Mouse (Mus musculus): ENCODE results near the gene 4933407L21Rik. TPM values are rescaled to one million over a fixed set of nuclear protein-coding genes. Genes with fewer than 3 reads are reported as not detected.

The 4933407L21Rik gene
- polyA plus RNA-seq, 1 experiment from 2014 or later = not detected

DNA sequence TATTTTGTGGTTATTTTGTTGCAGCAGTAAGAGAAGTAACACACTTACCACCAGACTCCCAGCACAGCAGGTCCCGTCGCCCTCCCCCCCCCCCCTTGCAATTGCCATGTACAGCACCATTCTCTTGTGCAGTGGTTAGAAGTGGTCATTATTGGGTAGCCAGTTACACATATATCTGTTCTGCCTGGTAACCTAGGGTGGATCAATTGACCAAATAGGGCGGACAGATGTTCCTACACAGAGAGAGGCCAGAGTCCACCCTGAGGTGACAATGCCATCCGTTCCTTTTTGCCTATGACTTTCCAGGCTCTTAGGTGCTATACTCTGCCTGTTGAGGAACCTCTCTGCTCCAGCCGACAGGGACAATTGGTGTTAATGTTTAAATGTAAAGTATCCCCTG is 3.1 kb upstream of the 4933407L21Rik start:
- WGBS = 74% methylated on average over 5 of the region's 5 CpGs
- Histone ChIP-seq H3K4me3 (ENCODE audit: low read depth, low read length) (no peak overlapping the region), H3K4me2 (no peak overlapping the region), H3K4me1 (replicated peaks; ENCODE audit: control insufficient read depth, insufficient read depth, low read length) (0 out of 2 replicates have a peak, but pooled peaks cover 2% of the 10 kb centered on the region), H3K9ac (ENCODE audit: low read depth, low read length) (no peak overlapping the region), H3K9me3 (ENCODE audit: control insufficient read depth, low read length) (no peaks in the 10 kb centered on the region), H3K27me3 (replicated peaks; ENCODE audit: control insufficient read depth, insufficient read depth, low read length) (no peaks in the 10 kb centered on the region), H3K27ac (ENCODE audit: low read depth, low read length) (no peak overlapping the region), H3K36me3 (ENCODE audit: control insufficient read depth, insufficient read depth, low read length) (no peaks in the 10 kb centered on the region)
- DNase-seq (ENCODE audit: low spot score) = no peak
- ATAC-seq (replicated peaks; ENCODE audit: low FRiP score) = peak; percentile 57; the same call in 1 of the 2 replicates

DNA sequence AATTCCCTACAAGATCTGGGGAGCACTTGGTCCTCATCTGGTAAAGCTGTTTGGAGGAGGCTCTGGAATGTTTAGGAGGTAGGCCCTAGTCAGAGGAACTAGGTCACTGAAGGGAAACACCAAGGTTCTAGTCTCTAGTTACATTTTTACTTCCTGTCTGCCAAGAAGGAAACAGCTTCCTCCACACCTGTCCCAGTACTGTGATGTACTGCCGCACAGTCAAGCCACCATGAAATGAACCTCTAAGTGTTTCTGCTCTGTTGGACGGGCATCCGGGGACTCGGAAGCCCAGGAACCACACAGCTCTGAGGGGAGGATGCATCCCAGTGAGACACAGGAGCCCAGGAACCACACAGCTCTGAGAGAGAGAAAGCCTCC is 394 bp downstream of the 4933407L21Rik start:
- no peak overlapping the region for H3K4me2 ChIP-seq
- no peak overlapping the region for H3K9ac ChIP-seq (ENCODE audit: low read depth, low read length)
- DNase-seq (ENCODE audit: low spot score) = no peak
- H3K4me1 ChIP-seq (replicated peaks; ENCODE audit: control insufficient read depth, insufficient read depth, low read length) = peaks cover 3% of the 10 kb centered on the region
- H3K4me3 ChIP-seq (ENCODE audit: low read depth, low read length) = no peak overlapping the region
- ATAC-seq (replicated peaks; ENCODE audit: low FRiP score) = no peak
- no peaks in the 10 kb centered on the region for H3K36me3 ChIP-seq (ENCODE audit: control insufficient read depth, insufficient read depth, low read length)
- no peak overlapping the region for H3K27ac ChIP-seq (ENCODE audit: low read depth, low read length)
- 73% methylated on average over 4 of the region's 4 CpGs for WGBS
- H3K27me3 ChIP-seq (replicated peaks; ENCODE audit: control insufficient read depth, insufficient read depth, low read length) = no peaks in the 10 kb centered on the region
- no peaks in the 10 kb centered on the region for H3K9me3 ChIP-seq (ENCODE audit: control insufficient read depth, low read length)

DNA sequence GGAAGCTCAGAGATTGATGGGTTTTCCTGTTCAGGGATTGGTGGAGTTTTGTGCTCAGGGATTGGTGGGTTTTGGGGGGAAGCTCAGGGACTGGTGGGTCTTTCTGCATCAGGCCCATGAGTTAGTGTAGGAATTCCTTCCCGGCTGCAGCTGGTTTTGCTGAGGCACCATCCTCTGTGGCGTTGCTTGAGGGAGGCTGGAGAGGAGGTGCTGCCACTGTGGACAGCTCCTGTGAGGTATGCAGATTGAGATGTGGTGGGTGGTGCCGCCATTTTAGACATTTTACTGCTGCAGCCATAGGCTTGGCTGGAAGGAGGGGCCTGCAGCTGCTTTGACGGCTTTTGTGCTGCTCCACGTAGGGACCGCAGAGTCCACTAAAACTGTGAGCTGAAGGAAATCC is 1.1 kb downstream of the 4933407L21Rik start:
- 80% methylated on average over 6 of the region's 6 CpGs for WGBS

GRCm38 (mm10) chr1:85931170-85931569 is 2.9 kb downstream of the 4933407L21Rik start:
- H3K27me3 ChIP-seq (replicated peaks; ENCODE audit: control insufficient read depth, insufficient read depth, low read length) = no peaks in the 10 kb centered on the region

More for the DNA sequence above, 1.1 kb downstream of the 4933407L21Rik start:
- Histone ChIP-seq H3K4me3 (ENCODE audit: low read depth, low read length) (no peak overlapping the region), H3K9ac (ENCODE audit: low read depth, low read length) (no peak overlapping the region), H3K4me1 (replicated peaks; ENCODE audit: control insufficient read depth, insufficient read depth, low read length) (peaks cover 9% of the 10 kb centered on the region), H3K9me3 (ENCODE audit: control insufficient read depth, low read length) (no peaks in the 10 kb centered on the region), H3K27ac (ENCODE audit: low read depth, low read length) (no peak overlapping the region), H3K36me3 (ENCODE audit: control insufficient read depth, insufficient read depth, low read length) (no peaks in the 10 kb centered on the region), H3K27me3 (replicated peaks; ENCODE audit: control insufficient read depth, insufficient read depth, low read length) (no peaks in the 10 kb centered on the region), H3K4me2 (no peak overlapping the region)
- no peak for DNase-seq (ENCODE audit: low spot score)
- ATAC-seq (replicated peaks; ENCODE audit: low FRiP score) = no peak

DNA sequence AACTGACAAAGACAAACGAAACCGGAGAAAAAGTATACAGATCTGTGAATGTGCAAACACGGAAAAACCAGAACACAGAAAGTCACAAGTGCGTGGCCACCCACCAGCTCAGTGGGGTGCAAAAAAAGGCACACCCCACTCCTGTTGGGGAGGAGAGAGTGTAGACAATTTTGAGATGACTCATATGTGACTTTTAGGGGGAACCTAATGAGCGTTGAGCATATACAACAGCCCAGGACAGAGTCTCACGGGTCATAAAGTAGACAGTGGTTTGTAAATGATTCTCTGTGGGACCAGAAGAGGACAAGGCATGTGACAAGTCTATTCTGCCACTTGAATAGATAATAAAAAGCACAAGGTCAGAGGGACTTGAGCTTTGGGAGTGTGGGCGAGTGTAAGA is 4.9 kb downstream of the 4933407L21Rik start:
- peak overlapping the region; percentile 49; the same call in 1 of the 2 replicates for H3K27ac ChIP-seq (ENCODE audit: low read depth, low read length)
- no peaks in the 10 kb centered on the region for H3K27me3 ChIP-seq (replicated peaks; ENCODE audit: control insufficient read depth, insufficient read depth, low read length)
- peaks cover 8% of the 10 kb centered on the region for H3K4me1 ChIP-seq (replicated peaks; ENCODE audit: control insufficient read depth, insufficient read depth, low read length)
- H3K36me3 ChIP-seq (ENCODE audit: control insufficient read depth, insufficient read depth, low read length) = no peaks in the 10 kb centered on the region
- H3K9ac ChIP-seq (ENCODE audit: low read depth, low read length) = no peak overlapping the region
- H3K4me3 ChIP-seq (ENCODE audit: low read depth, low read length) = no peak overlapping the region
- H3K4me2 ChIP-seq = peak overlapping the region; percentile 23; the same call in 1 of the 2 replicates
- DNase-seq (ENCODE audit: low spot score) (no peak), ATAC-seq (replicated peaks; ENCODE audit: low FRiP score) (no peak; the same call in 1 of the 2 replicates)
- 35% methylated on average over 7 of the region's 7 CpGs for WGBS
- H3K9me3 ChIP-seq (ENCODE audit: control insufficient read depth, low read length) = no peaks in the 10 kb centered on the region

More at GRCm38 (mm10) chr1:85931170-85931569, 2.9 kb downstream of the 4933407L21Rik start:
- no peaks in the 10 kb centered on the region for H3K9me3 ChIP-seq (ENCODE audit: control insufficient read depth, low read length)
- no peak overlapping the region for H3K27ac ChIP-seq (ENCODE audit: low read depth, low read length)
- no peaks in the 10 kb centered on the region for H3K36me3 ChIP-seq (ENCODE audit: control insufficient read depth, insufficient read depth, low read length)
- peaks cover 9% of the 10 kb centered on the region for H3K4me1 ChIP-seq (replicated peaks; ENCODE audit: control insufficient read depth, insufficient read depth, low read length)
- 77% methylated on average over 5 of the region's 5 CpGs for WGBS
- H3K9ac ChIP-seq (ENCODE audit: low read depth, low read length) = no peak overlapping the region
- H3K4me3 ChIP-seq (ENCODE audit: low read depth, low read length) = no peak overlapping the region
- no peak overlapping the region for H3K4me2 ChIP-seq
- no peak for DNase-seq (ENCODE audit: low spot score)
- ATAC-seq (replicated peaks; ENCODE audit: low FRiP score) = no peak

GRCm38 (mm10) chr1:85933631-85934465 is 5.6 kb downstream of the 4933407L21Rik start:
- ATAC-seq (replicated peaks; ENCODE audit: low FRiP score) = peak; percentile 48; the same call in 1 of the 2 replicates
- DNase-seq (ENCODE audit: low spot score) = no peak
- Histone ChIP-seq H3K36me3 (ENCODE audit: control insufficient read depth, insufficient read depth, low read length) (no peaks in the 10 kb centered on the region), H3K27ac (ENCODE audit: low read depth, low read length) (peak overlapping the region; percentile 49; the same call in 1 of the 2 replicates), H3K9me3 (ENCODE audit: control insufficient read depth, low read length) (no peaks in the 10 kb centered on the region), H3K4me3 (ENCODE audit: low read depth, low read length) (no peak overlapping the region), H3K9ac (ENCODE audit: low read depth, low read length) (no peak overlapping the region), H3K4me1 (replicated peaks; ENCODE audit: control insufficient read depth, insufficient read depth, low read length) (peaks cover 7% of the 10 kb centered on the region), H3K4me2 (peak overlapping the region; percentile 23), H3K27me3 (replicated peaks; ENCODE audit: control insufficient read depth, insufficient read depth, low read length) (no peaks in the 10 kb centered on the region)
- WGBS = 15% methylated on average over 11 of the region's 11 CpGs

DNA sequence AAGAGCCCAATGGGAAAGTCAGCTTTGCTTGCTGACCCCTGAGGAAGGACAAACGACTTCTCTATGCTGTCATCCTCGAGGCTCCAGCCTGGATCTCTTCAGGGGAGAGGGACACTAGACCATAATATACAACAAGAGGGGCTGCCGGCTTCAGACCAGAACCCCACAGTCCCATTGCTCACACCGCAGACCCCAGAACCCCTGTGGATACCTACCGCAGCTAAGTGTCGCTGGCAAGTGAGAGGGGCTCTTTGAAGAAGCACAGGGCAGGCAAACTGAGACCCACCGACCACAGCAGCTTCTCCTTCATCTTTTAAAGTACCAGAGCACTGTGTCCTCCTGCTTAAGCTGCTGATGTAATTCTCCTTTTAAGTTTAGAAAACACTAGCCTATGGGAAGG is 6.3 kb downstream of the 4933407L21Rik start:
- Histone ChIP-seq H3K9me3 (ENCODE audit: control insufficient read depth, low read length) (no peaks in the 10 kb centered on the region), H3K4me1 (replicated peaks; ENCODE audit: control insufficient read depth, insufficient read depth, low read length) (peaks cover 7% of the 10 kb centered on the region), H3K27ac (ENCODE audit: low read depth, low read length) (no peak overlapping the region), H3K27me3 (replicated peaks; ENCODE audit: control insufficient read depth, insufficient read depth, low read length) (no peaks in the 10 kb centered on the region), H3K36me3 (ENCODE audit: control insufficient read depth, insufficient read depth, low read length) (no peaks in the 10 kb centered on the region), H3K4me3 (ENCODE audit: low read depth, low read length) (no peak overlapping the region), H3K4me2 (no peak overlapping the region), H3K9ac (ENCODE audit: low read depth, low read length) (no peak overlapping the region)
- ATAC-seq (replicated peaks; ENCODE audit: low FRiP score) = no peak
- DNase-seq (ENCODE audit: low spot score) = no peak
- 15% methylated on average over 7 of the region's 7 CpGs for WGBS

DNA sequence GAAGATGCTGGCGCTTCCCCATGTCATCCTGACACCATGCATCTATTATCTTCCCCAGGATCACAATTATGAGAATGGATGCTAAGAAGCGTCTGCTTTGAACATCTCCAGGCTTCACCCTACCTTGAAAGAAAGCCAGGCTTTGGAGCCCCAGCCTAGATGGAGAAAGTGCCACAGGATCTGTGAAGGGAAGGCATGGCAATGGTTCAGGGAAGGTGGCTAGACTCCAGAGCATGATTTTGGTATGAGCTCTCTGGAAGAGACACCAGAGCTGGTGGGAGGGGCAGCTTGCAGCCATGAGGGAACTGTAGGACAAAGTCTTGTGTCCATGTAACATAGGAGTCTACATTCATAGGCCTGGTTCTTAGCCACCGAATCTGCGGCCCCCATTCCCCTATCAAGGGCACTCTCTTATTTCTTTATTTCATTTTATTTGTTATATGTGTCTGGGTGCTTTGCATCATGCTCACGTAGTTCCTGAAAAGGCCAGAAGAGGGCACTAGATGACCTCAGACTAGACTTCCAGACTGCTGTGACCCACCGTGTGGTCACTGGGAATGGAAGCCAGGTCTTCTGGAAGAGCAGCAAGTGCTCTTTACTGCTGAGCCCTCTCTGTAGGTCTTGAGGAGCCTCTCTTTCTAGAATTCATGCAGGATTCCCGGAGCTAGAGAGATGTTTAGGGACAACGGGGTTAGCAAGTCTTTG is 7.0 kb downstream of the 4933407L21Rik start:
- DNase-seq (ENCODE audit: low spot score) = no peak
- H3K4me2 ChIP-seq = no peak overlapping the region
- H3K4me1 ChIP-seq (replicated peaks; ENCODE audit: control insufficient read depth, insufficient read depth, low read length) = peaks cover 7% of the 10 kb centered on the region
- no peak overlapping the region for H3K27ac ChIP-seq (ENCODE audit: low read depth, low read length)
- no peaks in the 10 kb centered on the region for H3K27me3 ChIP-seq (replicated peaks; ENCODE audit: control insufficient read depth, insufficient read depth, low read length)
- no peak overlapping the region for H3K9ac ChIP-seq (ENCODE audit: low read depth, low read length)
- H3K9me3 ChIP-seq (ENCODE audit: control insufficient read depth, low read length) = no peaks in the 10 kb centered on the region
- ATAC-seq (replicated peaks; ENCODE audit: low FRiP score) = no peak
- H3K4me3 ChIP-seq (ENCODE audit: low read depth, low read length) = no peak overlapping the region
- no peaks in the 10 kb centered on the region for H3K36me3 ChIP-seq (ENCODE audit: control insufficient read depth, insufficient read depth, low read length)
- 39% methylated on average over 8 of the region's 8 CpGs for WGBS

Data from liver, embryonic 11.5 days (tissue).